Mouse (Mus musculus): ENCODE measurements around the gene Vmo1.
"Not testable (repeated sequence)": the region's sequence is repeated elsewhere in the genome, so short reads cannot be mapped to it uniquely, and the experiment has no call there.

Gene Vmo1

DNA sequence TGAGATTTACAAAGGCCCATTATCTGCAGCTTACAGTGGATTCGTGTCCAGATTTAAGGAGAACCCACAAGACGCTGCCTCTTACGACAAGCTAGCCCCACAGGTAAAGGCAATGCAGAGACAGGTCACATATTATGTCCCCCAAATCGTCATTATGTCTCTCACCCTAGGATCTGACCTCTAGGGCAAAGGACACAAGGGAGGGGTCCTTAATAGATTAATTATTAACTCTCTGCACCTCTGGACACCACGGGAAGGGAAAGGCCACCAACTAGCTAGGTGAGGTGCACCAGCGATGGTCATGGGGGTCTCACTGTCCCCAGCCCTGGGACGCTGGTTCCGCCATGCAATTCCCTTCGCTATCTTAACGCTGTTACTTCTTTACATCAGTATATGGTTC, 4.5 kb upstream of the Vmo1 start, which contains the start of gene Gltpd2:
Gltpd2 (plus strand) TSS at position 274 of the 400 bp plus-strand sequence.
- DNase-seq: no peak

DNA sequence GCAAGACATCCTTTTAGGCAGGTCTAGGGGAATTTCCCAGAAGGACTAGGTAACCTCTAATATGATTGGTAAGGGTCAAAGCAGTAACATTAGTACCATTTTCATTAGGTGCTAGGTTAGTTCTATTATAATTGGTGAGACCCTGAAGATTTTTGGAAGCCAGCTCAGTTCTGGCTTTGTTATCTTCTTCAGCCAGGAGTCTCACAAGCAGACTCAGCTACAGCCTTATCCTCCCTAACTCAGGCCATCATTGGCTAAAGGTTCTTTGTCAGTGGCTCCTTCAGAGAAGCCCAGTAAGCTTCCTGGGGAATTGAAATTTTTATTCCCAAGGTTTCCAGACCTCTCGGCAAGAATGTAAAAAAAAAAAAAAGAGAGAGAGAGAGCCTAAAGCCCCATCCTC, 4.0 kb upstream of the Vmo1 start:
- no peak for DNase-seq

DNA sequence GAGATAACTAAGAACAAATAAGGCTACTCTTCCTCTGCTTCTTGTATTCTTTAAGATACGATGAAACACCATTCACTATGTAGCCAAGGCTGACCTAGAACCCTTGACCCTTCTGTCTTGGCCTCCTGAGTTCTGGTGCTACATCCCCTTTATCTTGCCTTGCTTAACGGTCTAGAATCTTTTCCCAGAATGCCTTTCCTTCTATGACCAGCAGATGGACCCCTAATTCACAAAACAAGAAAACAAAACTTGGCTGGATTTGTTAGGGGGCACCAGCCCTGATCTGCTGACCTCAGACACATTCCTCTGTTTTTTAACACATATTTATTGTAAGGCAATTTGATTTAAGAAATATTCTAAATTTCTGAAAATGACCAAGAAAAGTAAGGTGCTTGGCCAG, 1.9 kb upstream of the Vmo1 start:
- DNase-seq: peak; percentile 38

DNA sequence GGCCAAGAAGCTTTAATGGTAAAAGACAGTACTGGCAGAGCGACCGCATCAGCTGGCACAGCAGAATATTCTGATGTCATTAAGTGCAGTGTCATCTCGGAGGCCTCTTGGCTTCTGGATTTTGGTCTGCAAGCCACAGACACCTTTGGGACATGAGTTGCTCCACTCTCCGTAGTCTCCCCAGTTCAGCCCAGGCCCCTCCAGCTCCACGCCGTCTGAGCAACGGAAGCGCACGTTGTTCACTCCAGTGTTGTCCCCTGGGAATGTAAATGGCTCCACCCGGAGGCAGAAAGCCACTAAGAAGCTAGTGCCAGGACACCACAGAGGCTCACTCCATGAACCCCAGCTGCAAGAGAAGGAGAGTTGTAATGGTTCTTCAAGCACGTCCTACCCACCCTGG, 896 bp downstream of the Vmo1 start:
- DNase-seq: no peak

DNA sequence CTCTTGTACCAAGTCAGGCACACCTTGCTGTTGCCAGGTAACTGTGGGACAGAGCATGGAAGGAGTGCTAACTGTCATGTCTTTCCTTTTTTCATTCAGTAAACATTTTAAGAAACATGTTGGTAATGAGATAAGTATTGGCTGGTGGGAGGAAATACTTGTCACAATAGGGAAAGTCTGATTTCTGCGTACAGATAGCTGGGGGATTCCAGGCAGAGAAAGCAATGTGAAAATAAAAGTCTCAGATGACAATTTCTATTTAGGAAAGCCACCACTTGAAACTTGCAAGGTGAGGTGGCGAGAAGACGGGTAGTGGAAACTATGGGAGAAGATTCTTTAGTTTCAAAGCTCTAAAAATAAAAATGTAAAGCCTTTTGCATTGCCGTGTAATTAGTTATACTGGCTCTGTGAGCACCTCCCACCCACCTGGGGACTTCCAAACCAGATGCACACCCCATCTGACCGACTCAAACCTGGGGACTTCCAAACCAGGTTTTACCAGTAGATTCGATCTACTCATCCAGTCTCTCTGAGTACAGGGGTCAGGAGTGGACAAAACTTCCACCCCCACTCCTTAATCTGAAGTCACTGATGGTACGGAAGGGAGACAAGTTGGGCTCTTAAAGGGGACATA, 1.6 kb downstream of the Vmo1 start:
- DNase-seq: no peak

DNA sequence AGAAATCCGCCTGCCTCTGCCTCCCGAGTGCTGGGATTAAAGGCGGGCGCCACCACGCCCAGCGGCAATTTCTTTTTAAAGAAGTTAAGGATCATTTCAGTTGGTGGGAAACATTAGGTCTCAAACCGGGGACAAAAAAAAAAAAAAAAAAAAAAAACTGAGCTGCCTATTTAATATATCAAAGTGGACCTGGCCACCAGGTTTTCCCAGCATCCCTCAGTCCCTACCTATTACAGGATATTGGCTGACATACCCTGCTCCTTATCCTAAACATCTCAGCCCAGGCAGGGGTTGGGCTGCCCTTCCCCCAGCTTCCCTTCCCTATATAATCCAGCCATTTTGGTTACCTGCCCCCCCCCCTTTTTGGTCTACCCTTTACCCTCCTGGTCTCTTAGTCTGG, 2.6 kb downstream of the Vmo1 start:
- DNase-seq: no peak

DNA sequence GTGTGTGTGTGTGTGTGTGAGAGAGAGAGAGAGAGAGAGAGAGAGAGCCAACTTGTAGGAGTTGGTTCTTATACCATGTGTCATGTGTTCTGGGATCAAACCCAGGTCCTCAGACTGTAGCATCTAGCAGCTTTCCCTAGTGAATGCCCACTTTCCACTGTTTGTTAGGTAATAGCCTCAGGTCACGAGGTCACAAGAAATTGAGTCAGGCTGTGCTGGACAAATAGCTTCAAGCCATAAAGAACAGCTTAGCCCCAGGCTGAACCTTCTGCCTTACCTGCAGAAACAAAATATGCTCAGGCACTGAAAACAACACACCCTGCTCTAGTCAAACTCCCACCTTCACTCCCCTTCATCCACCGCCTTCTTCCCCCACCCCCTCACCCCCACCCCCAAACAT, 3.2 kb downstream of the Vmo1 start:
- no peak for DNase-seq

DNA sequence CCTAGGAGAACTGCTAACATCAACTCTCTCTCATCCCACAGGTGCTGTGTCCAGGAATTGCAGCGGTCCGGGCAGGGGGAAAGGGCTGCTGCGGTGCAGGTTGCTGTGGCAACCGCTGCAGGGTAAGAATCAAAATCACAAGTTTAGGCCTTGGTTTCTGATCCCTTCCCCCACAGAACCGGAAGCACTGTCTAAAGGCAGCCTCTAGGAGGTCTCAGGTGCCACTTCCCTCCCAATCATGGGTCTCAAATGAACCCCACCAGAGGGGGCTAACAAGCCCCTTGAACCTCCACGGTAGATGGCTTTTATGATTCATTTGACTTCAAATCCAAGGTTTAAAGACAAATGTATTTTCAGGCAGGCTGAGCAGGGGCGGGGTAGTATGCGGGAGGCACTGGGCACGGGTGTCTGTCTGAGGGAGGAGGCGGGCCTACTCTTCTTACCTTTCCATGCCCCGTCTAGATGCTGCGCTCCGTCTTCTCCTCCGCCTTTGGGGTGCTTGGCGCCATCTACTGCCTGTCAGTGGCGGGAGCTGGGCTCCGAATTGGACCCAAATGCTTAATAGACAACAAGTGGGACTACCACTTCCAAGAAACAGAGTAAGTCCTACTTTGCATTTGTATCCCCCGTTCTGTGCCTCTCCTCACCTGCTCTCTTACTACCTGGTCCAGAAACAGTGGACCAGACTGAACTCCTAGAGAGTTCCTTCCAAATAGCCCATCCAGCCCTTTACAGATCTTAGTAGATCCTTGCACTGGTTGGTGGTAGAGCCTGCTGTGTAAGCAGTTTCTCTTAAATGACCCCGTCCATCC, 4.5 kb downstream of the Vmo1 start:
- DNase-seq: peak; percentile 69

DNA sequence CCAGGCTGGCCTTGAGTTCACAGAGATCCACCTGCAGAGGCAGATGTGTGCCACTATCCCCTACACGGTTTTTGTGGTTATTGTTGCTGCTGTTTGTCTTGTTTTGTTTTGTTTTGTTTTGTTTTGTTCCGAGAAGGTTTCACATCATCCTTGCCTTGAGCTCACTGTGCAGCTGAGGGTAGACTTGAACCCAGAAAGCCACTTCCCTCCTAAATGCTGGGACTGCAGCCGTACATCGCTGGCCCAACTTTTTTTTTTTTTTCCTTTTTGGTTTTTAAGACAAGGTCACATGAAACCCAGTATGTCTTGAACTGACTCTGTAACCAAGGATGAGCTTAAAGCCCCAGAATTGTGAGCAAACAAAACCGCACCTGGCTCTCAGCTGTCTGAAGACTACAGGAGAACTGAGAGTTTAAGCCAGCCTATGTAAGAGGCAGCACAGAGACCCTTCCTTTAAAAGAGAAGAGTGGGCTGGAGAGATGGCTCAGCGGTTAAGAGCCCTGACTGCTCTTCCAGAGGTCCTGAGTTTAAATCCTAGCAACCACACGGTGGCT, 7.4 kb downstream of the Vmo1 start:
- DNase-seq: peak; percentile 46

DNA sequence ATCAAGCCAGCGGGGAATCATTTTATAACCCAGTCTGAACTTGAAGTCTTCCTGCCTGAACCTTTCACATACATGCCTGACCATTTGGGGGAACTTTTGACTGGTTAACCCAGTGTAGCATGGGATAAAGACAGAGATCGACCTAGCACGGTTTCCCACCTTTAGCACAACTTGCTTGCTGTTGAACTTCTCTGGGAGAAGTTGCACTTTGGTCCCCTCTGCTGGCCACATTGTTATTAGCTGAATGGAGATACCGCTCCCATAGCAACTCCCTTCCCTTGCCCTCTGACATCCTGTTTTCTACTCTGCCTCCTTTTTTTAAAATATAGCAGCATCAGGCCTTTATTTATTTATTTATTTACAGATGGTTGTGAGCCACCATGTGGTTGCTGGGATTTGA, 8.0 kb downstream of the Vmo1 start:
- DNase-seq: peak; percentile 89

DNA sequence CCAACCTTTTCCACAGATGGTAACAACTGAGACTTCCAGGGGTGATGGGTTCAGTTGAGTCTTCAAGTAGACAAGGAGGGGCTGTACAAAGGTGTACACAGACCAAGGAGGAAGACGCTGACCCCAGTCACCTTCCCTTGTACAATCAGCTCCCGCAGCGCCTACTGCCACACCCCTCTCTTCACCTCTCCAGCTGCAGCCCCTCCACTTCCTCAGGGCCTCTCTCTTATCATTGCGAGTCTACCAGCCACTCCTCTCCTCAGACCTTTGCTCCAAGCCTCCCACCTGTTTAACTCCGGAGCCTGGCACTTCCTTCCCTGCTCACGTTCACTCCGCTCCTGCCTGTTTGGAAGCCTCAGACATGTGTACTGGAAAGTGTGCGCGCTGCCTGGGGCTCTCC, 9.4 kb downstream of the Vmo1 start, which contains the start of gene Tm4sf5:
Tm4sf5 (plus strand) TSS at position 275 of the 400 bp plus-strand sequence.
- no peak for DNase-seq

DNA sequence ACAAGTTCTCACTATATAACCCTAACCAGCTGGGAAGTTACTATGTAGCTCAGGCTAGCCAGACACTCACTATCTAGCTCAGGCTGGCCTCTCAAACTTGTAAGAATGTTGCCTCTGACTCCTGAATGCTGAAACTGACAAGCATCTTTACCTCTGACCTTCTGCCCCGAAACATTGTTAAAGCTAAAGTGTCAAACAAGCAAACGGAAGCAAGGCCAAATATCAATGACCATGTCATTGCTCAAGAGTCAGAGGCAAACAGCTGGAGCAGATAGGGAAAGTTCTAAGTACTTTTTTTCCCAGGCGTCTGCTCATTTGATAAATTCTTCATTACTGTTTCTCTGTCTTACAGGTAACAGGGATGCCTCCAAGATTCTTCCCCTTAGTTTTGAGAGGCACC, 12.4 kb downstream of the Vmo1 start:
- DNase-seq: no peak

DNA sequence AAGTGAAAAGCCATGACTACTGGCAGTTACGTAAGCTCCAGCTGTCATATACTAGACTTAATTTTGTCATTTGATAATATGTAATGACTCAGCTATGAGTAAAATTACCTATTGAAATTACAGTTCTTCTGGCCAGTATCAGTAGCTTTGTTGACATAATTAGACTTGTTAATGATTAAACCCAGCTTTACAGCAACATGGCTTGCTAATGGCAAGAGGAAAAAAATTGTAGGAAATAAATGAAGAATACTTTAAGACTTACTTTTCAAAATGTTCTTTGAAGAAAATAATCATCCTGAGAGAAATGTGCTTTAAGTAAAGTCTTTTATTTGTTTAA, 14.0 kb downstream of the Vmo1 start:
- no peak for DNase-seq

DNA sequence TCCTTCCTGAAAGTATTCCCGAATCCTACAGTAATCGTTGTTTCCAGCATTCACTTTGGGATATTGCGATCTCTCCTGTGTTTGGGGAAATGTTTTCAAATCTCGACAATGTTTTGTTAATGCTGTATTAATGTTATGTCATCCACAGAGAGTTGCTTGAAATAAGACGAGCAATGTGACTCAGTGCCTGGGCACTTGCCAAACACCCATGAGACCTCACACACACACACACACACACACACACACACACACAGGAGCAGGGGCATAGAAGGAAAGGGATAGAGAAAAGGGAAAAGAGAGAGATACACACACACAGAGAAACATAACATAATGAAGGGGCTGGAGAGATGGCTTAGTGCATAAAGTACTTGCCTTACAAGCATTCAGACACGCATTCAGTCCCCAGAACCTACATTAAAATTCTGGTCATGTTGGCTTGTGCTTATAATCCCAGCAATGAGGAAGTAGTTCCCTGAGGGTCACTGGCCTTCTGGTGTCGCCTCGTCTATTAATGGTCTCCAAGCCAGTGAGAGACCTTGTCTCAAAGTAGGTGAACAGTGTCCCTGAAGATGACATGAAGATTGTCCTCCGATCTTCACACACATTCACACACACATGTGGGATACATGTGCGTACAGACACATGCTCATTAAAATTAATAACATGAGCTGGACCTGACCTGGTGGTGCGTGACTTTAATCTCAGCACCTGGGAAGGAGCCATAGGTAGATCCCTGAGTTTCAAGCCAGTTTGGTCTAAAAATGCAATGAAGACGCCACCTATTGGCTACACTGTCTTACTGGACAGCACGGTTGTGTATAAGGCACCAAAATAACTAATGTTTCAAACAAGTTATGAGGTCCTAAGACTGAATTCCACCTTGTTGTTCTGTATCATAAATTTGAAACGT, 14.6 kb downstream of the Vmo1 start:
- DNase-seq: no peak

DNA sequence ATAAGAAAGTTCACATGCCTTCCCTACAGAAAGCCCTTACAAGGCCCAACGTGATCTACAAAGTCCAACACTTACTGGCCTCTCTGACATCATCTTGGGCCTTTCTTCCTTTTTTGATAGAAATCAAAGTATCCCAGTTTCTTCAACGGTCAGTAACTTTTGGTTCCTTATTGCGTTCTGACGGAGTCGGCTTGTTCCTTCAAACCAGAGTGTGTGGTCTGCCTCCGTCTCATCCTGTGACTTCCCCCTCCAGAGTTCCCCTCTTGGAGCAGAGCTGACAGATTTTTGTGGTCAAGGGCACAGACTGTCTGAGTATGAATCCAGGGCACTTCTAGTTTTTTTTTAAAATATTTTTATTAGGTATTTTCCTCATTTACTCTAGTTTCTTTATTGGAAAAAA, 24.7 kb downstream of the Vmo1 start:
- no peak for DNase-seq

DNA sequence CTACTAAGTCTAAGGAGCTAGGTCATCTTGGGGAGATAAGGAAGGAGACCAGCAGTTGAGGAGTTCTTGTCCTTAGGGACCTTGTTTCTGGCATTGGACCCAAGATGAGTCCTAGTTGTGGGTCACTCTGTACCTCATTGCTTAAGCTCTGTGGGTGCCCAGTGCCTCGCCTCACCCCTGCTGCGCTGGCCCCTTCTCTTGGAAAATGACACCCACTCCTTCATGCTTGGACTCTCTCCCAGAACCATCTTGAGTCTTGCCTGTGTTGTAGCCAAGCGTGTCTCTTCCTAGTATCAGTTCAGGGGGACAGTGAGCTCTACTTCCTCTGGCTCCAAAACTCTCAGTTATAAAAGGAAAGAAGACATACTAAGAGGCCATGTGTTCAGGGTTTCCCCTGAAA, 25.3 kb downstream of the Vmo1 start:
- DNase-seq: no peak

DNA sequence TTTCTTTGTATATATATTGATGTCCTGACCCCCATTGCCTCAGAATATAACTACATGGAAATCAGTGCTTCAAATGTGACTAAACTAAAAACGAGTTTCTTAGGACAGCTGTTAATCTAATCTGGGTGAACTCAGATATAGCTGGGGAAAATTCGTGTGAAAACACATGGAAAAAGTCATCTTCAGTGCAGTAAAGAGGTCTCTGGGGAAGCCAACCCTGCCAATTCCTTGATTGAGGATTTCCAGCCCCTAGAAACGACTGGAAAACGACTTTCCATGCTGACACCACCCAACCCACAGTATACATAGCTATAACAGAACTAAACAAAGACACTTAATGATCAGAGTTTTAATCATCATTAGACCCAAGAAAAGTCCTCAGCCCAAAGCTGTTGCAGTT, 26.6 kb downstream of the Vmo1 start:
- DNase-seq: no peak

DNA sequence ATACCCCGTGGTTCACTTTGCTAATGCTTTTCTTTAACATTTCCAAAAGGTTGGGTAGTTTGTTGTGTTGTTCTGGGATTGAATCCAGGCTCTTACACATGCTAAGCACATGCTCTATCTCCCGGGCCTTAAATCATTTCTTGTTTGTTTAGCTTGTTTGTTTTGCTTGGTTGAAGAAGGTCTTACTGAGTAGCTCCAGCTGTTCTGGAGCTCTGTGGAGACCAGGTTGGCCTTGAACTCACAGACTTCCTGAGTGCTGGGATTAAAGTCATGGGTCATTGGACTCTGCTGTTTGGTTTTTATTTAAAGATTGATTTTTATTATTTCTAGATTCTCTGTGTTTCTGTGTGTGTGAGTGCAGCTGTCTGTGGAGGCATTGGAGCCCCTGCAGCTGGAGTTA, 28.9 kb downstream of the Vmo1 start:
- no peak for DNase-seq

DNA sequence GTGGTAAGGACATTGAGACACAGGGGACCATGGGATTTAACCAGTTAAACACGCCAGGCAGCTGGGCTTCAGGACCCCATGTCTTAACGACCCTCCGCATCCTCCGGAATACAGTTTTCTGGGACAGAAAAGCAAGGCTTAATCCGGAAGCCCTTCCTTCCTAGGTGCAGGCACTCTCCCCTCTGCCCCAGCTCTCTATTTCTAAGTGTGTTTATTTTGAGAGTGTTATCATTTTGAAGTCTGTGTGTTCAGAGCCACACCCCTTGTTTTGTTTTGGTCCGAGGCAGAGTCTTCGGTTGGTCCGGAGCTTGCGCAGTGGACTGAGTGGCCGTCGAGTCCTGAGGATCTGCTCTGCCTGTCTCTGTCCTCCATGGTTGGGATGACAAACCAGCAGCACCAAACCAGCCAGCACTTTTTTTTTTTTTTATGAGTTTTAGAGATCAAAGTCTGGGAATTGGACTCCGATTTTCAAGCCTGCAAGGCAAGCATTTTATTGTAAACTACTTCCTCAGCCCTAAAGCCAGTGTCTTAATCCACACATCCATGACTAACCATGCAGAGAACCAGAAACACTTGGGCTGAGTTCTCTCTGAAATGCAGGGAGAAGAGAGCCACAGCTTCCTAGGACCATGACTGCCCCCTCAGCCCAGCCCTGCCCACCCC, 39.4 kb downstream of the Vmo1 start:
- no peak for DNase-seq

DNA sequence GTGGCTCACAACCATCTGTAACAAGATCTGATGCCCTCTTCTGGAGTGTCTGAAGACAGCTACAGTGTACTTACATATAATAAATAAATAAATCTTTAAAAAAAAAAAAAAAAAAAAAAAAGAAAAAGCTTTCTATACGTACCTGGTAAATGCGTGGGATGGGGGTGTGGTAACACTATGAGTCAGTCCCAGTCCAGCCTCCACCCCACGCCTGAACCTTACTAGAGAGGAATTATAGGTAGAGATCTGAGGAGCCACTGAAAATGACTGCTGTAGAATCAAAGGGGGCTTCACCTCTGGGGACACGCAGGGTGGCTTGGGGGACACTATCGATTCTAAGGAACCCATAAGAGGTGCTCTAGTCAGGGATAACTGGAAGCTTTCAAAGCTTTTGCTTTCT, 41.1 kb downstream of the Vmo1 start:
- DNase-seq: not testable (repeated sequence)

DNA sequence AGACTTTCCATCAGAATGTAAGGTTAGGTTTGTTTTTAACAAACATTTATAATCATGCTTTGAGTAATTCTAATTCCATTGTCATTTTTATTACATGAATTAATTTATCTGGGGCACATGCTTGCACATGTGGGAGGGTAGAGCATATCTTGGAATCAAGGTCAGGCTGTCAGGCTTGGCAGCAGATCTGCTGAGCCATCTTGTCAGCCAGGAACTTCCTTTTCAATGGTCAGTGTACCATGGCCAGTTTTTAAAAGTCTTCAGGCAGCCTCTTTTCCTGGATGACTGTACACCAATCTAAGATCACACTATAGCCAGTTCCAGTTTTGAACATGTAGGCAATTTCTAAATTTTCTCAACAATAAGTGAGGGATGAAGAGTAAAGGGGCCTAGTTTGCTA, 41.7 kb downstream of the Vmo1 start:
- no peak for DNase-seq

DNA sequence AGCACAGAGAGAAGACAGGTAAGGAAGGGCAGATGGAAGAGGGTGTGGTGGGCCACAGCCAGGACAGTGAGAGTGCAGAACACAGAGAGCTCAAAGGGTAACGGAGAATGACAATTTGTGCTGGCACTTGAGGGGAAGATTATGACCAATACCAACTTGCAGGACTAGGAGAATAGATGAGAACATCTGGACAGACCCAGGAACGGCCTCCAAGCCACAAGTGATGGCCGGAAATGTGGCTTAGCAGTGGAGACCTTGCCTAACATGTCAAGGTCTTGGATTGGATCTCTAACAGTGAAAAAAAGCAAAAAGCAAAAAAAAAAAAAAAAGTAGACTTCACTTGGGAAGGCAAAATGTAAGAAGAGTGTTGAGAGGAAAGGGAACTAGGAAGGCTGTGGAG, 44.7 kb downstream of the Vmo1 start:
- DNase-seq: no peak
